Mouse (Mus musculus) spleen, adult 12 weeks (tissue): ENCODE data around the gene Pth2.
"Not testable (repeated sequence)": the region's sequence is repeated elsewhere in the genome, so short reads cannot be mapped to it uniquely, and the experiment has no call there.

Experiments
- DNase-seq: peaks from one replicate; pipeline ENCODE4 v3.0.0; 2022; ENCODE audit warnings: low spot score

Pth2 gene

DNA sequence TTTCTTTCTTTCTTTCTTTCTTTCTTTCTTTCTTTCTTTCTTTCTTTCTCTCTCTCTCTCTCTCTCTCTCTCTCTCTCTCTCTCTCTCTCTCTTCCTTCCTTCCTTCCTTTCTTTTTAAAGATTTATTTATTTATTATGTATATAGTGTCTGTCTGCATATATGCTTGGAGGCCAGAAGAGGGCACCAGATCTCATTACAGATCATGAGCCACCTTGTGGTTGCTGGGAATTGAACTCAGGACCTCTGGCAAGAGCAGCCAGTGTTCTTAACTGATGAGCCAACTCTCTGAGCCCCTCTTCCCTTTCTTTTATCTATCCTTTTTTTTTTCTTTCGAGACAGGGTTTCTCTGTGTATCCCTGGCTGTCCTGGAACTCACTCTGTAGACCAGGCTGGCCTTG, 7.0 kb upstream of the Pth2 start:
- DNase-seq = not testable (repeated sequence)

DNA sequence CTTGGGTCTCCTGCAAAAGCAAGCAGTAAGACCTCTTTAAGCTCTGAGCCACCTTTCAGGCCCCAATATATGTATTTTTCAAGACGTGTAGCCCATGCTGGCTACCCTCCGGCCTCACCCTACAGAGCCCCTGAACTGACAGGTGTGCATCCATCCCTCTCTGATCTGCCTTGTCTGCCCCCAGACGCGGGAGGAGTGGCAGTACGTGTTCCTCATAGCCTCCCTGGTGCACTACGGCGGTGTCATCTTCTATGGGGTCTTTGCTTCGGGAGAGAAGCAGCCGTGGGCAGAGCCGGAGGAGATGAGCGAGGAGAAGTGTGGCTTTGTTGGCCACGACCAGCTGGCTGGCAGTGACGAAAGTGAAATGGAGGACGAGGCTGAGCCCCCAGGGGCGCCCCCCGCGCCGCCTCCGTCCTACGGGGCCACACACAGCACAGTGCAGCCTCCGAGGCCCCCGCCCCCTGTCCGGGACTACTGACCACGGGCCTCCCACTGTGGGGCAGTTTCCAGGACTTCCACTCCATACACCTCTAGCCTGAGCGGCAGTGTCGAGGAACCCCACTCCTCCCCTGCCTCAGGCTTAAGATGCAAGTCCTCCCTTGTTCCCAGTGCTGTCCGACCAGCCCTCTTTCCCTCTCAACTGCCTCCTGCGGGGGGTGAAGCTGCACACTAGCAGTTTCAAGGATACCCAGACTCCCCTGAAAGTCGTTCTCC, 6.1 kb upstream of the Pth2 start:
- DNase-seq = no peak

DNA sequence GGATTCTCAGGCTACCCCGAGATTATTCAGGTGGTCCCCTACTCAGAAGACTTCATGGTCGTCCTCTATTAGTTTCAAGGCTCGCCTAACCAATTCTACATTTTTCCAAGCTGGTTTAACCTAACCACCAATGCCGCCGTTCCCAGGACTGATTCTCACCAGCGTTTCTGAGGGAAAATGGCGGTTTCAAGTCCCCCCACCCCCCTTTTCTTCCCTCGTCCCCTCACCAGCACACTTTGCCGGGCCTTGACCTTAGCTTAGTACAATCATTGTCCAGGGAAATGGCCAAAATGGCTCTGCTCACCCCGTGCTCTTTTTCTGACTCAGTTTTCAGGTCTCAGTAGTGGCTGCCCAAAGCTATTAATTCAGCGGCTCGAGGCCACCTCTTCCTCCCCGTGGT, 5.4 kb upstream of the Pth2 start:
- no peak for DNase-seq

DNA sequence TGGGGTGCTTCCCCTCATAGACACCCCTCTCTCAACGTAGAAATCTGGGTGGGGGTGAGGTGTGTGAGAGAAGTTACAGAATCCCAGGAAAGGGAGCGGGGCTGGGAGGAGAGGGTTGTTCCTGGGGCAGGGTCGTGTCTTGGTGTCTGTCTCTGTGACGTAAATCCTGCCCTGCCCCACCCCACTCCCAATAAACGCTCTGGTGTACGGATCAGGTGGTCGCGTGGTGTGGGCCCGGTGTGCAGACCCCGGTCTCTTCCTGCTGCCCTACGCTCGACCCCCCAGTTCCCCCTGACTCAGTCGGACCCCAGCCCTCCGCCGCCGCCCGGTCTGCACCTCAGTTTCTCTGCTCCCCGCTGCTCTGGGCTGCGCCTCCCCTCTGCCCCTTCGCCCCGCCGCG, 4.9 kb upstream of the Pth2 start:
- no peak for DNase-seq

DNA sequence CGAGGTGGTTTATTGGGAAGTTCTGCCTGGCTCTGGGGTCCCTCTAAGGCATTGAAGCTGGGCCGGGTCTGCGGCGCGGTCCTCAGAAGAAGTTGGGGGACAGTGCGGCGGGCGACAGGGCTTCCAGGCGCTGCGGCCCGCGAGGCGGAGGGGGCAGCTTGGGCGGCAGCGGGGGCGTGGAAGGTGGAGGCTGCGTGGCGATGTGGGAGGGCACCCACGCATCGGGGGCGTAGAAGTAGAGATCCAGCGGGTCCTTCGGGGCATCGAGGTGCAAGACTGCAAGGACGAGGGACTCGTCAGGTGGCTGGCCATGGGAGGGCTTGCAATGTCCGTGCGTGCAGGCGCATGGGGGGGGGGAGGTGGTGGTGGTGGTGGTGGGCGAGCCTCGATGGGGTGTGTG, 4.4 kb upstream of the Pth2 start:
- DNase-seq = no peak

DNA sequence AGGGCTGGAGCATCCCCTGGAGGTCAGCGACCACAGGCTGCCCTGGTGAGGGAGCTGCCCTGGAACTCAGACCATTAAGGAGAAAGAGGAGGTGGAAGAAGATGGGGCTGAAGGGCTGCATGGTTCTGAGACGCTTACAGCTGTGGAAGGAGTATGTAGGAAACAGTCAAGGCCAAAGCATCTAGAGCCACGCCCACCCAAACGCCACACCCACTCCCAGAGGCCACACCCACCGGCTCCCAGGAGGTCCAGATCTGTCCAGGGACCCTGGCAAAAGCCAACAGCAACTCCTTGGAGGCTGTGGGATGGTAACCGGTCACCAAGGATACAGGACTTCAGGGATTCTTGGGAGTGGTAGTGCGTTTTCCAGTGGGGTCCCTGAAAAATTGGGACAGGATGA, 2.2 kb upstream of the Pth2 start:
- DNase-seq = no peak

DNA sequence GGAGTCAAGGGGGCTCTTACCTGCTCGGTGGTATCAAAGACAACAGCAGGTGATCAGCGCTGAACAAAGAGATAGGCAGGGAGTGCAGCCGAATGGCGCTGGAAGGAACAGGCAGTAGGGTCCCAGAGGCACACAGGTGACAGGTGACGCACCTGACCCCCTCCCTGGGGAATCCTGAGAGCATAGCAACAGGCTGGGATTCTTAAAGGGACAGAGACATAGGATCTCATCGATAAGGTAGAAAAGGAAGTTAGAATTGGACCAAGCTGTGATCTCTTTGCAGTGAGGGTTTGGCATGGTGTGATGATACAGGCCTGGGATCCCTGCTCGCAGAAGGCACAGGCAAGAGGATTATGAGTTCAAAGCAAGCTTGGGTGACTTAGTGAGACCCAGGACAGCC, 1.3 kb upstream of the Pth2 start, which contains the start of gene Gfy:
Gfy (minus strand) TSS at position 101 of the 400 bp plus-strand sequence.
- DNase-seq = no peak

DNA sequence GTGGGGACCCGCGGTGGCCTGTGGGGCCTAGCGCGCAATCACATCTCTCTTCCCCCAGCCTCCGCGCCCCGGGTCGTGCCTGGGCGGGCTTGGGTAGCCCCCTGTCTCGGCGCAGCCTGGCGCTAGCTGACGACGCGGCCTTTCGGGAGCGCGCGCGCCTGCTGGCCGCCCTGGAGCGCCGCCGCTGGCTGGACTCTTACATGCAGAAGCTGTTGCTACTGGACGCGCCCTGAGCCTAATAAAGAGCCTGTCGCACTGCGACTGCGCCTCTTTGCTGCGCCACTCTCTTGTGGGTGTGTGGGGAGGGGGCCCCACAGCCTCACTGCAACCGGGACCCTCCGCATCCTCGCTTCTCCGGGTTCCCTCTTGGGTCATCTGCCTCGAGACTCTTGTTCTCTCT, 745 bp downstream of the Pth2 start:
- DNase-seq = no peak

DNA sequence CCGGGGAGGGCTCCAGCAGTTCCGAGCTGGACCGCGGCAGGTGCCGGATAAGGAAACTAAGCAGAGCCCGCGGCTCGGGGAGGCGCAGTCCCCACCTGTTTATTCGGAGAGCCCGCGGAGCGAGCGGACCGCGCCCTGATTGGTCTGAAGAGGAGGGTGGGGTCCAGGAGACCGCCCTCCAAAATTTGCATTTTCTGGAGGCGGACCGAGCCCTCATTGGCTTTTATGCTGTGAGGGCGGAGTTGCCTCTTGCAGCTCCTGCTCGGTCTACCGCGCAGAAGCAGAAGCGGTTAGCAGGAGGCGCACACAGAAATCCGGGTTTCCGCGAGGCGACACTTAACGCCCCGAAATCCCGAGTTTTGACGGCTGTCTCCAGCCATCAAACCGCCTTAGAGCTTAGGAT, 1.4 kb downstream of the Pth2 start:
- DNase-seq = peak; percentile 79

DNA sequence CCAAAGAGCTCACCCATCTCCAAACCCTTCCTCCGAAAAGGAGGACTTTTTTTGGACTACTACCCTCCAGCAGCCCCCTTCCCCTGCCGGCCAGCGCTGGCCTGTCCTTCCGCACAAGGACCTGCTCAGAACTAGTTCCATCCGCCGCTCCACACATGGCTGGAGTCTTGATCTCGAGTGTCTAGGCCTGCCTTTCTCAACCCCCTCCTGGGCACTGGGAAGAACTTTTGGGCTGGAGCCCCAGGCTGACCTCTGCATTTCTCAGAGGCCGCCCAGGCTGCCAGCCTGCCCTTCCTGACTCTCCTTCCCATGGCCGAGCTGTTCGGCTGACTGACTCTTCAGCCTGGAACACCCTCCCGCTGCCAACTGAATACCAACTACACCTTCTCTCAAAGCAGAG, 1.8 kb downstream of the Pth2 start:
- DNase-seq = no peak

DNA sequence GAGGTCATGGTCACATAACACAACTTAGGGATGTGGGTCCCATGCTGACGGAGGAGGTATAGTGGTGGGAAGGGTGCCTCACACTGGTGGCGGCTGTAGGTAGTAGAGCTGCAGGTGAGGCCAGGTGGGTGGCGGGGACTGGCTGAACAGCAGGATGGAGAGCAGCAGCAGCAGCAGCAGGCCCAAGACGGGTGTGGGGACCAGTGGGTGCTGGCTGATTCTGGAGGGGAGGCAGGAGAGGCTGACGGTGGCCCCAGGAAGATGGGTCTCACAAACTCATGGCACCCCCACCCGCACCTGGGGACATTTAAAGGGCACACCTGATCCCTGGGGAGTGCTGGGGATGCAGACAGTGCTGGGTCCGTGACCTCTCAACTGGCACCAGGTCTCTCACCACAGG, 2.9 kb downstream of the Pth2 start:
- DNase-seq = no peak

DNA sequence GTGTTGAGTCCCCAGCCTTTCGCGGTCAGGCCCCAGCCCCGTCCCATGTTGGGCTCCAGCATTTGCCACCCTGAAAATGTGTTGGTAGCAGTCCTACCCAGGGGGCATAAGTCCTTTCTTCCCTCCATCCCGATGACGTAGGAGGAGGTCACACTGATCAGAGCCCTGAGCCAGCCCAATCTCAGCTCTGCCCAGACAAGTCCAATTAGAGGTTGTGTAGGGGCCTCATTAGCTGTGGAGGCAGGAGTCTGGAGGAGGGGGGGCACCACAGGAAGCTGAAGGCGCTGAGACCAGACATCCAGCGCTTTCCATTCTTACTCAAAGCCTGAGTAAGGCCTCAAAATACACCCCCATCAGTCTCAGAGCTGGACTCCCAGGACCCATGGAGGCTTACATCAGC, 5.1 kb downstream of the Pth2 start:
- DNase-seq = no peak

DNA sequence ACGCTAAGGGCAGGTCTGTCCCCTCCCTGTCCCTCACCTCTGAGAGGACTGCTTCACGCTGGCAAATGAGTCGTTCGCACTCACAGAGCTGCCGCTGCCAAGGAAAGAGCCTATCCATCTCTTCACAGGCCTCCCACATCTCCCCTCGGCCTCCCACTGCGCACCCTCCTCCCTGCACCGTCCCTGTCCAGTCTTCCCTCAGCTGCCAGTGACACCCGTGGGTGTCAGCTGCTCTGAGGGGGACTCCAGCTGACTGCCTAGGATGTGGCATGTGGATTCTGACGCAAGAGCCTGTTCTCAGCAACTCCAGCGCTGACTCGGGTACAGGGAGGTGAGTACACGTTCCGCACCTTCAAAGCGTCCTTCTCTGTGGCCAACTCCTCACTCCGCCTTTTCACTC, 8.8 kb downstream of the Pth2 start:
- no peak for DNase-seq

DNA sequence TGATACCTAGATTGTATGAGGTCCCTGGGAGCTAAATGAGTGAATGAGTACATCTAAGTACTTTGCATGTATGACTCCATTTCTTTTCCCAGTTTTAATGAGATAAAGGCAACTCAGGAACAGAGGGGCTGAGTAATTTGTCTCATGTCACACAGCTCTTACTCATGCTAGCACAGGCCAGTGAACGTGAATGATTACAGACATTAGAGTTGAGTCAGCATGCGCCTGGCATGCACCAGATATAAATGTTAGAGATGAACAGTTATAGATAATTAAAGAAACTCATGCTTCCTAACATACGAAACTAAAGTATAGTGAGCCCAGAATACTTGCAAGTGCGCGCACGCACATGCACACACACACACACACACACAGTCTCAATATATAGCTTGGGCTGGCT, 9.4 kb downstream of the Pth2 start:
- DNase-seq = no peak

DNA sequence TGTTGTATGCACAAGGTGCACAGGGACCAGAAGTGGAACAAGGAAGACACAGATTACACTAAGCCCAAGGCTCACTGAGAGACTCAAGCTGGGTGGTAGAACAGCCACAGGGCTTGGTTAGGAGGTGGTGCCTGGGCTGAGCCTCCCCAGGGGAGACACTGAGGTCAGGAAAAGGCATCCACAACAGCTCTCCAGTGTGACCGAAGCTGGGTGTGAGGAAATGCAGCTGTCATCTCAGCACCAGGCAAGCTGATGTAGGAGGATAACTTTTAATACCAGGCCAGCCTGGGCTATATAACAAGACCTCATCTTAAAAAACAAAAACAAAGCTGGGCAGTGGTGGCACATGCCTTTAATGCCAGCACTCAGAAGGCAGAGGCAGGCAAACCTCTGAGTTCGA, 10.4 kb downstream of the Pth2 start:
- DNase-seq = no peak

DNA sequence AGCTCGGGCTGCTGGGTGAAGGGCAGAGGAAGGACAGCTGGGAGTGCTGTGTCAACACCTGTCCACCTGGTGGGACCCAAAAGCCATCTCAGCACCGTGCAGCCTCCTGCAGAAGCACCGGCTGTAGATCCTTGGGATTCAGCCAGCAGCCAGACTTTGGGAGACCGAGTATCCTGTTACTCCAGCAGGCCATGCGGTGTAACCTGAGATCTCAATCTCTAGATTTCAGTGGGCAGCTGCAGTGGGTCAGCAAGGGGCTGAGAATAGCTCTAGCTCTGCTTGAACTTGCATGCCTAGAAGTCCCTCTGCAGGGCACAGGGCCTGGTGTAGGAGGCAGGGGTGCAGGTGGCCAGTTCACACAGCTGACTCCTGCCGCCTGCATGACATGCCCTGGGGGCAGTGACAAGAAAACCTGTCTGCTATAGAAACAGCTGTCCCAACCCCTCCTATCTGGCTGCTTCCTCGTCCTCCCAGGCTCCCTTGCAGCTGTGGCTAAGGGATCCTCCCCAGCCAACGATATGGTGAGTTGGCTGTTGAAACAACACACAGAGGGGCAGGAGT, 11.1 kb downstream of the Pth2 start:
- DNase-seq = no peak

DNA sequence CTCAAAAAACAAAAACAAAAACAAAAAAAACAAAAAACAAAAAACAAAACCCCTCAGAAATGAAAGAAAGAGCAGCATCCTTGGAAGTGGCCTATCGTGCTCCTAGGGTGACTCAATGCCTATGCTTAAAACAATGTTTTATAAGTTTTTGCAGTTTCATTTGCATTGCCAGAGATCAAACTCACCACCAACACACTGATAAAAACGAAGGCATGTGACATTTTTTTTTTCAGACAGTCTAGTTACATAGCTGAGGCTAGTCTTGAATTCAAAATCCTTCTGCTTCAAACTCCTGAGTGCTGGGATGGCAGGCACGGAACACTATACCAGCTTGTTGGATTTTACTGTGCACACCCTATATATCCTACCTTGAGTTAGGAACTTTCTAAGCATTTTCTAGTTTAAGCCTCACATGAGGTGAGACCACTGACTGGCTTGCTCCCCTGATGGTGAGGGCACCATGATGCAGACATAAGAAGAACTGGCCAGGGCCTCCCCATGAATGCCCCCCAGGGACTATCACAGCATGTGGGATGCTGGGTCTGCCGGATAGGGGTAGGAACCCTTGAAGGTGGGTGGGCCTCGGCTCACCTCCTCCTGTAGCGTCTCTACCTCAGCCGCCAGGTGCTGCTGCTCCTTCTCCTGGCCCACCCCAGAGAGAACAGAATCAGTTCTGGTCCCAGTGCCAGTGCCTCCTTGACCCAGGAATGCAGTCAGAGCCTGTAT, 12.0 kb downstream of the Pth2 start:
- DNase-seq = no peak

DNA sequence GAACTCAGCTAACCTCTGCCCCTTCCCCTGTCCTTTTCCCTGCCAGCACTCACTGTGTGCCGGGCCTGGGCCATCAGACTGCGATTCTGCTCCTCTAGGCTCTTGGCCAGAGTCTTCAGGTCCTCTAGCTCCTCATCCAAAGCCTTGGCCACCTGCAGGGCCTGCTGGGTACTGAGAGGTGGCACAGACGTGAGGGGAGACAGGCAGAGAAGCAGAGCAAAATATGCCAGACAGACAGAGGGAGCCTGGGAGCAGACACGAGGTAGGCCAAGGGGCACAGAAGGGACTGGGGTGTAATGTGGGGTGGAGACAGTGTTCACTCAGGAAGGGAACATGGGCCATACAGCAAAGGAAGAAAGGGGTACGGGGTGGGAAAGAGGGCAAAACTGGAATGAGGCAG, 12.6 kb downstream of the Pth2 start:
- DNase-seq = no peak

DNA sequence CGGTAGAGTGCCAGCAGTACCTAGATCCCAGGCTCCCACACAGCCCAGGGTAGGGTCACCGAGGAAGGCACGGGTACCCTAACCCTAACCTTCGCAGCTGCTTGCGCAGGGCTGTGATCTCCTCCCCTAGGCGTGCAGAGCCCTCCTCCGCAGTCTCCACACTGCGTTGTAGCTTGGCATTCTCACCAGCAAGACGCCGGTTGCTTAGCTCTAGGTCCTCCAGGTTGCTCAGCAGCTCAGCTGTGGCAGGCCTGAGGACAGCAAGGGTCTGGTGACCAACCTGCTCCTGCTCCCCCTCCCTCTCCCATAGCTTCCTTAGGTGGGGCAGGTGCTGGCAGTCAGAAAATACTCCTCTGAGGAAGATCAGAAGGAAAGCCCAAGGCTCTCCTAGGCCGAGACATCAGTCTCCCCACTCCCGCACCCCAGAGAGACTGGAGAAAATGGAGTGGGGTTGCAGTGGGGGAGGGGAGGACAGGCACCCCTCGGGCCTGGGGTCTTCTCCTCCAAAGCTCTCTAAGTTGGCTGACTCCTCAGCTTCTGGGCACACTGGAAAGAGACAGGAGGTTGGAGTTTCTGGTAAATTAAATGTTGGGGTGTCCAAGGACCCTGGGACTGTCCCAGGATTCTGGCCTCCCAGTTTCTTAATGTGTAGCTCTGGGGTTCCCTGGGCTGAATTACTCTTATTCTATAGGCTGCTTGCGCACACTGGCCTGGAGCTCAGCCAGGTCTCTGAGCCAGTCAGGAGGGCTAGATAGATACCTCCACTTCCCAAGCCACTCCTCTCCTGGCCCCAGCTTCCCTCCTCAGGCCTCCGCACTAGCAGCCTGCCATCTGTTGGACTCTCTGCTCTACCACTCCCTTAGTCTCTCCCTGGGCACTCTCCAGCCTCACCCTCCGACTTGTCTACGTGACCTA, 13.3 kb downstream of the Pth2 start:
- no peak for DNase-seq

DNA sequence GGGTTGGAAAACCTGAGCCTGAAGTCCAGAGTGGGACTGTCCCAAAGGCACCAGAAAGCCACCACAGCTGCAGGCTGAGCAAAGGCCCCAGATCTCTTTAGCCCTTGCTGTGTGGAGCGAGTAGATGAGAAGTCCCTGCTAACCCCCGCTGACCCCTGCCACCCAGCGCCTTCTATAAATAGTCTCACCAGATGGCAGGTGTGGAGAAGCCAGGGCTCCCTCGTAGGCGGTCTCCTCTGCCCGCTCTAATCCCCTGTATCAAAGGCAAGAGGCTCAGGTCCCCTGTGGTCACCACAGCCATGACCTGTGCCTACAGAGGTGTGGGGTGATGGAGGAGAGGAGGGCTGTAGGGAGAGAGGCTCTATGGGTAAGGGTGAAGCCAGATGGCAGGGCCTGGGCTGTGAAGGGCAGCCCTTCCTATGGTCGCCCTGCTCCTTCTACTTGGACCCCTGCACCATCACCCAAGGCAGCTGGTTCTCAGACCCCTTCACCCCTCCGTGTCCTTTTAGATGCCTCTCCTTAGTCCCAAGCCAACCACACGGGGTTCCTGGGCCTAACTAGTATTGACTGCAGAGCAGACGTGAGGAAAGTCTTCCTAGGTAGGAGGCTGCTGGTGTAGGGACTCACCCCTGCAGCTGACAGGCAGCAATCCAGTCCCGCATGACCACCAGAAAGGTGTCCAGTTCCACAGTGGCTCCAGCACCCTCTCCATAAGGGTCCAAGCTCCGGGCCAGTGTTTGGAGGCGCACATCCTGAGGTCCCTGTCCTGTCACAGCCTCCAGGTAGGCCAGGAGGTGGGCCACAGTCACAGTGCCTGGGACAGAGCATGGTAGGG, 14.8 kb downstream of the Pth2 start:
- no peak for DNase-seq

DNA sequence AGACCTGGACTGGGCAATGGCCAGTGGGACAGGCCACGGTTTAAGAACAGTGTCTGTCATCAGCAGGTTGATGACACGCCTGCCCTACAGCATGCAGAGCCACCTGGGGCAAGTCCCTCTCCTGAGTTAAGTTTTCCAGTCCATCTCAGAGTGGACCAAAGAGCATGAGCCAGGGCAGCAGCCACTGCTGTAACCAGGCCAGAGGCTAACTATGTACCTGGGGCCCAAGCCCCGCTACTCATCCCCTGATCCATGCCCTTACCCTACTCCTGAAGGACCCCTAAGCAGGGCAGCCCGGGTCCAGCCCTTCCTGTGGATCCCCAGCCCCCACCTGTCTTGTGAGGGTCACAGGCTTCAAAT, 15.4 kb downstream of the Pth2 start:
- no peak for DNase-seq

DNA sequence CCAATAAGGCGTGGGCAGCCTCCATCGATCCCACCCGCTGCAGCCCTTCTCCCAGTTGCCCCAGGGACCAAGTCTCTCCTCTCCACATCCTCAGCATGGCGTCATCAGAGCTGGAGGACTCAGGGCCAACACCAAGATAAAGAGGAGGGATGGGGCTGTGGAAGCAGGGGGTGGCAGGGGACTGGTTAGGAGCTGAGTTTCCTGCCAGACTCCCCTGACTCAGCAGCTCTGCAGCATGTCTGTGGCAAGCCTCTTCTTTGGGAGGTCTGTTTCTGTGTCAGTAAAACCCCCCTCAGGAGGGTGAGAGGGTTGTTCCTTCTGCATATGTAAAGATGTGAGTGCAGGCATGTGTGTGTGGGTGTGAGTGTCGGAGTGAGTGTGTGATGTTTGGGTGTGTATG, 16.2 kb downstream of the Pth2 start:
- no peak for DNase-seq
